Mouse (Mus musculus): ENCODE results near the gene Arcn1. TPM values are rescaled to one million over a fixed set of nuclear protein-coding genes. Genes with fewer than 3 reads are reported as not detected.

Arcn1 gene
- total RNA-seq, 1 experiment from 2014 or later, result 160 TPM

- no peak for DNase-seq
These were observed 22.3 kb downstream of the Arcn1 start for GRCm38 (mm10) chr9:44745371-44745770.

- peak; percentile 12 for DNase-seq
These were observed 26.9 kb downstream of the Arcn1 start for GRCm38 (mm10) chr9:44740663-44741192.

GRCm38 (mm10) chr9:44737240-44737949, 30.2 kb downstream of the Arcn1 start:
- peak; percentile 44 for DNase-seq

- no peak for DNase-seq
These were observed 31.3 kb downstream of the Arcn1 start for GRCm38 (mm10) chr9:44736301-44736700.

- peak; percentile 12 for DNase-seq
These were observed 31.8 kb downstream of the Arcn1 start for GRCm38 (mm10) chr9:44735886-44736285.

- DNase-seq, result peak; percentile 90
These were observed 32.8 kb downstream of the Arcn1 start, which contains the start of gene Phldb1 for GRCm38 (mm10) chr9:44734524-44735494. Phldb1 (minus strand) TSS chr9:44735198.

GRCm38 (mm10) chr9:44733671-44734523, 33.7 kb downstream of the Arcn1 start:
- DNase-seq, result peak; percentile 75

GRCm38 (mm10) chr9:44732921-44733530, 34.6 kb downstream of the Arcn1 start:
- peak; percentile 35 for DNase-seq

- no peak for DNase-seq
These were observed 35.5 kb downstream of the Arcn1 start for GRCm38 (mm10) chr9:44732130-44732549.

GRCm38 (mm10) chr9:44727441-44727840, 40.2 kb downstream of the Arcn1 start:
- no peak for DNase-seq

- no peak for DNase-seq
These were observed 41.1 kb downstream of the Arcn1 start for GRCm38 (mm10) chr9:44726431-44727146.

GRCm38 (mm10) chr9:44724665-44725064, 43.0 kb downstream of the Arcn1 start:
- no peak for DNase-seq

GRCm38 (mm10) chr9:44724223-44724622, 43.4 kb downstream of the Arcn1 start:
- DNase-seq, result peak; percentile 68

- peak; percentile 63 for DNase-seq
These were observed 44.1 kb downstream of the Arcn1 start for GRCm38 (mm10) chr9:44723521-44724041.

GRCm38 (mm10) chr9:44723008-44723407, 44.6 kb downstream of the Arcn1 start:
- peak; percentile 33 for DNase-seq

GRCm38 (mm10) chr9:44722575-44722974, 45.1 kb downstream of the Arcn1 start:
- peak; percentile 55 for DNase-seq

GRCm38 (mm10) chr9:44721877-44722186, 45.8 kb downstream of the Arcn1 start:
- DNase-seq, result no peak

- DNase-seq, result peak; percentile 95
These were observed 46.3 kb downstream of the Arcn1 start for GRCm38 (mm10) chr9:44721154-44721876.

- DNase-seq, result peak; percentile 45
These were observed 47.1 kb downstream of the Arcn1 start for GRCm38 (mm10) chr9:44720358-44721153.

Measured in adrenal gland, postnatal 14 days (tissue).